Mouse (Mus musculus) leukemia stem cell, adult 10-12 weeks (primary cell): ENCODE data around the gene Mrgprg. TPM values are rescaled to one million over a fixed set of nuclear protein-coding genes. Genes with fewer than 3 reads are reported as not detected.

Source experiments
- polyA plus RNA-seq: library from polyadenylated mRNA; stranded (reverse); fragments of >175 nt; gene quantifications from 2 replicates; pipeline ENCODE4 v1.2.3, GENCODE M21; 2012; ENCODE audit warnings: low replicate concordance

Mrgprg gene
- polyA plus RNA-seq = not detected in 2 replicates

DNA sequence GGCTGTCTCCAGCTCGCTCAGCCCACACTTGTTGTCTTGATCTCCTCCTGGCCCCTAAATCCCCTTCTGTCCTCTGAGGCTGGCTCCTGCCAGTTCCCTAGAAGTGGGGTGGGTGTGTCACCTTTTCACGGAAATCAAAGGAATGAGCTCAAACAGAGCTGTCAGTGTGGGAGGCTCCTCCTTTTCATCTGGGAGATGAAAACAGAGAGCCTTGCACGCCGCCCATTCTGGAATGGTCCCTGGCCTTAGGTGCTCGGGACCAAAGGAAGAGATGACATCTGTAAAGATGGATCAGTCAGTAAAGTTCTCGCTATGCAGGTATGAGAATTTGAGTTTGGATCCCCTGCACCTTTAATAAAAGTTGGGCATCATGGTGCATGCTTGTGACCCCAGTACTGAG, at the start of gene Mrgprg:
TSS of gene Mrgprg (minus strand) at position 101 of the 400 bp plus-strand sequence.

DNA sequence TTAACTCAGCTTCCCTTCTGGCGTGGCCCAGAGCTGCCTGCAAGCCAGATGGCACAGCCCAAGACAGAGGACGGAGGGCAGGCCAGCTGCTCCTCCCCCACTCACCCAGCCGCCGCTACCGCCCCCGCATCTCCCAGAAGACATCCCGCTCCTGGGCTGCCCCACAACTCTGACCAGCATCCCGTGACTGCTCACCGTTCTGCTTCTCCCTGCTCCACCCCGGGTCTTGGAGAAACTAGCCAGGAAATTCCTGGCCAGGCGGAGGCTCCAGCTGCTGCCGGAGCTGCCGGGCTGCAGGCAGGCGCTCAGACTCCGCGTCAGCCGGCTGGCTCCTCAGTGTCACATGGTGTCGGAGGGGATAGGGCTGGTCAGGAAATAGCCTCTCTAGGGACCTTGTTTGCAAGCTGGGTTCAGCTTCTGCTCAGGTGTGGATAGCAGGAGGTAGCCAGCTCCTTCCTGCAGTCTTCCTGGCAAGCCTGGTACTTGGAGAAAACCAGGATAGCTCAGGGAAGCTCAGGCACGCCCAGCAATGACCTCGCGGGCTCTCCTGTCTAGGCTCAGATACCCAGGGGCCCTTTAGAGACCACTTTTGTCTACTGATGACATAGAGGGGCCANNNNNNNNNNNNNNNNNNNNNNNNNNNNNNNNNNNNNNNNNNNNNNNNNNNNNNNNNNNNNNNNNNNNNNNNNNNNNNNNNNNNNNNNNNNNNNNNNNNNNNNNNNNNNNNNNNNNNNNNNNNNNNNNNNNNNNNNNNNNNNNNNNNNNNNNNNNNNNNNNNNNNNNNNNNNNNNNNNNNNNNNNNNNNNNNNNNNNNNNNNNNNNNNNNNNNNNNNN, 17.4 kb upstream of the Mrgprg start, which contains the start of gene Mrgpre:
TSS of gene Mrgpre (minus strand) at position 505 of the 834 bp plus-strand sequence.

DNA sequence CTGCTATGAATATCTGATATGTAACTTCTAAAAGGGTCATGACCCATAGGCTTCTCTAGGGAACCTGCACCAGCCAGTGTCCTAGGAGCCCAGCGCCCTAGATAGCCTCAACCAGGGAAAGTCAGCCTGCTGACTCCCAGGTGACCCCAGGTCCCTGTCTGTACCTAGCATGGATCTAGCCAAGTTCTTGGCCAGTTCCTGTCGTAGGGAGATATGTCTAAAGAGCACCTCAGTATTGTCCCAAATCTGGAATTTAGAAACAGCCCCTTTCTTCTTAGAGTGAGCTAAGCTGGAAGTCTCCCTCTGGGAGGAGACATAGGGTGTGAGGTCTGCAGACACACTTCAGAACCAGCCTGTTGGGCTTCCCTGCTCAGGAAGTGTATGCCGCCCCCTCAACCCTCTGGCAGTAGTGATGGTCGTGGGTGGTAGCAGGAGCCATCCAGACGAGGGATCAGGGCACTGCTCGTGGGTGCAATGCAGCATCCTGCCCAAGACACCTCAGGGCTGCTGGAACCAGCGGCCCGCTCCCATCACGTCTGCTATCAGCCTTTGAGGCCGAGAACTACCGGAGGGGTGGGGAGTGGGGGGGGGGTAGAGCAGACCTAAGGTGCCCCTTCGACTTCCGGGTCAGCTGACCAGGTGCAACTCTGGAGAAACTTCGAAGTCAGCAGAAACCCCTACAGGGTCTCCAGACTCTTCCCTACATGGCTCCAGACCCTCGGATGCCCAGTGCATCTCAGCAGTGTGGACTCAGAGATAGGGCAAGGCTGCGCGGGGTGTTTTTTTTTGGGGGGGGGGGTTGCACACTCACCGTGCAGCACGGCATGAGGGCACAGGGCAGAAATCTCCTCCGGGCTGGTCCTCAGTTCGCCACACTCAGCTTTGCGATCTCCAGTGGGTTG, 10.4 kb downstream of the Mrgprg start, which contains the start of gene Osbpl5:
TSS of gene Osbpl5 (minus strand) at position 861 of the 902 bp plus-strand sequence.

Other genes starting within 250 kb of the Mrgprg start
- gene Nap1l4, start 217.9 kb downstream of the Mrgprg start, polyA plus RNA-seq = 22.5 and 50.1 TPM in 2 replicates
- gene Cars, start 166.9 kb downstream of the Mrgprg start, polyA plus RNA-seq = 30.6 and 46.1 TPM in 2 replicates
- 0.13 TPM in 1 of 2 replicates, not detected in the other for gene Tnfrsf26, start 138.3 kb downstream of the Mrgprg start, polyA plus RNA-seq
- gene Tnfrsf22, start 117.3 kb downstream of the Mrgprg start, polyA plus RNA-seq = 0.82 TPM in 1 of 2 replicates, not detected in the other
- 0.16 TPM in 1 of 2 replicates, not detected in the other for gene Tnfrsf23, start 81.1 kb downstream of the Mrgprg start, polyA plus RNA-seq
- 3.2 and 6.5 TPM in 2 replicates for gene Osbpl5, start 10.0 kb downstream of the Mrgprg start, polyA plus RNA-seq
- 2.0 and 2.7 TPM in 2 replicates for gene Mrgpre, start 17.5 kb upstream of the Mrgprg start, polyA plus RNA-seq
- 0.81 and 5.3 TPM in 2 replicates for gene Nadsyn1, start 55.9 kb upstream of the Mrgprg start, polyA plus RNA-seq
- gene Dhcr7, start 56.2 kb upstream of the Mrgprg start, polyA plus RNA-seq = 4.0 and 20.4 TPM in 2 replicates
- gene Gm498, start 99.8 kb upstream of the Mrgprg start, polyA plus RNA-seq = not detected in 2 replicates
- 0.14 TPM in 1 of 2 replicates, not detected in the other for gene Shank2, start 234.9 kb upstream of the Mrgprg start, polyA plus RNA-seq